Mouse (Mus musculus) c-Kit-negative CD71-positive TER-119-positive erythroid progenitor cells, embryonic 14.5 days (primary cell): ENCODE results near the gene Tmem104.

Source experiments
- DNase-seq: peaks from one replicate; pipeline ENCODE4 v3.0.0-alpha.2; 2013; ENCODE audit warnings: low read depth, low spot score

Gene Tmem104

GRCm38 (mm10) chr11:115229021-115229930 is 42.0 kb downstream of the Tmem104 start:
- no peak for DNase-seq

- DNase-seq: no peak
Observed at GRCm38 (mm10) chr11:115231168-115231915, 44.1 kb downstream of the Tmem104 start.

GRCm38 (mm10) chr11:115231924-115232323 is 44.6 kb downstream of the Tmem104 start:
- no peak for DNase-seq

- no peak for DNase-seq
Observed at GRCm38 (mm10) chr11:115232889-115233288, 45.6 kb downstream of the Tmem104 start.

DNA sequence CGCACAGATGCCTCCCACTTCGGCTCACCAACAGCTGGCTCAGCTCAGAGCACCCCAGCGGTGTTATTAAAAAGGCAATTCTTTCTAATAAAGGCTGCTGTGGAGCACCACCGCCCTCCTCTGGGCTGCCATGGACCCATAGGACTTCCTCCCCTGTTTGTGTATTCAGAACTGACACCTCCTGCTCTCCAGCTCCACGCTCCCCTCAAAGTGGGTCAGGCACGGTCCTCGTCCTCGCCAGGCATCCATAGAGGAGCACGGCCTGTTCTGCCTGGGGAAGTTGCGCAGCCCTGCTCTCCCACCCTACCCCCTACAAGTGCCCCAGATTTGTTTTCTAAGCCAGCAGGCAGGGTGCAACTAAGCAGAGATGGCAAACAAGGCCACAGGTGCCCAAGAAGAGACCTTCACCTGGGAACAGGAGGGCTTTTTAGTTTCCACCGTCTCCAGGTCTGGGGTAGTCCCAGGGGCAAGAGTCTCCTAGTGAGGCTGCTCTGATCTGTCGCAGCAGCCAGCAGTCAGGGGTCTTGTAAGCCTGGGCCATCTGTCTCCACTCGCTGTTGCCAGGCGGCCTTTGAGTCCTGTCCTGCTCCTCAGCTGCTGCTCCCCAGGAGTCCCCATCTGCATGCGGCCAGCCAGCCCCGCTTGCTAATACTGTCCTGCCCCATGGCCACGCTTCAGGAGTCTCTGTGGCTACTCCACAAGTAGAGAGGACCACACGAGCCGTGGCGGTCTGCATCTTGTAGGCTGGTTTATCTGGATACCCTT is 46.4 kb downstream of the Tmem104 start:
- no peak for DNase-seq

GRCm38 (mm10) chr11:115234320-115235044 is 47.2 kb downstream of the Tmem104 start:
- no peak for DNase-seq

DNA sequence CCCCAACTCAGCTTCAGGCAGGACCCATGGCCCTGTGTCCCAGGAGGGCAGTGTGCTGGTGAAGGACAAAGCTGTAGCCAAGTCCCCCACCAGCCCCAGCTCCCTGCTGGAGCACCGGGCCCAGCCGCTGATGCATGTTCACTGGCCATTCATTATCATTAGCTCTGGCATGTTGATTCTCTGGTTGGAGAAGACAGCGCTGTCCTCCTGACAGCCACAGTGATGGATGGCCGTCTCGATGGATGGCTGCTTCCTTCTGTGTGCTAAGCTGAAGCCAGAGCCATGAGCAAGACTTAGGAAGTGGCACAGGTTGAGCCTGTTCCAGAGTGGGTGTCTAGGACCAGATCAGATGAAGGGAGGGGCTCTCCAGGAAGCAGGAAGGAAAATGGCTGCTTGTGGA is 49.3 kb downstream of the Tmem104 start:
- DNase-seq: no peak

GRCm38 (mm10) chr11:115241402-115241801 is 54.1 kb downstream of the Tmem104 start:
- DNase-seq: no peak

GRCm38 (mm10) chr11:115242746-115243145 is 55.5 kb downstream of the Tmem104 start:
- no peak for DNase-seq

DNA sequence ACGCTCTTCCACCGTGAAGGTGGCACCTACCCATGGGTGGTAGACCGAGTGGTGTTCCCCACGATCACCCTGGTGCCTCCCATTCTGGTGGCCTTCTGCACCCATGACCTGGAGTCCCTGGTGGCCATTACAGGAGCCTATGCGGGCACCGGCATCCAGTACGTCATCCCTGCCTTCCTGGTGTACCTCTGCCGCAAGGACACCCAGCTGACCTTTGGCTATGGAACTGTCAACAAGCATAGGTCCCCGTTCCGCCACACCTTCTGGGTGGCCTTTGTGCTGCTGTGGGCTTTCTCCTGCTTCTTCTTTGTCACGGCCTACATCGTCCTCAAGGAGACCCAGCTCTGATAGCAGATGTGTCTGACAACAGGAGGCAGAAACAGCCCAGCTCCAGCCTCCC is 56.5 kb downstream of the Tmem104 start:
- DNase-seq: no peak

GRCm38 (mm10) chr11:115244840-115245239 is 57.6 kb downstream of the Tmem104 start:
- no peak for DNase-seq

- DNase-seq: no peak
Observed at GRCm38 (mm10) chr11:115246386-115246785, 59.1 kb downstream of the Tmem104 start.

GRCm38 (mm10) chr11:115247240-115247639 is 60.0 kb downstream of the Tmem104 start:
- no peak for DNase-seq

GRCm38 (mm10) chr11:115247945-115248344 is 60.7 kb downstream of the Tmem104 start:
- DNase-seq: no peak

DNA sequence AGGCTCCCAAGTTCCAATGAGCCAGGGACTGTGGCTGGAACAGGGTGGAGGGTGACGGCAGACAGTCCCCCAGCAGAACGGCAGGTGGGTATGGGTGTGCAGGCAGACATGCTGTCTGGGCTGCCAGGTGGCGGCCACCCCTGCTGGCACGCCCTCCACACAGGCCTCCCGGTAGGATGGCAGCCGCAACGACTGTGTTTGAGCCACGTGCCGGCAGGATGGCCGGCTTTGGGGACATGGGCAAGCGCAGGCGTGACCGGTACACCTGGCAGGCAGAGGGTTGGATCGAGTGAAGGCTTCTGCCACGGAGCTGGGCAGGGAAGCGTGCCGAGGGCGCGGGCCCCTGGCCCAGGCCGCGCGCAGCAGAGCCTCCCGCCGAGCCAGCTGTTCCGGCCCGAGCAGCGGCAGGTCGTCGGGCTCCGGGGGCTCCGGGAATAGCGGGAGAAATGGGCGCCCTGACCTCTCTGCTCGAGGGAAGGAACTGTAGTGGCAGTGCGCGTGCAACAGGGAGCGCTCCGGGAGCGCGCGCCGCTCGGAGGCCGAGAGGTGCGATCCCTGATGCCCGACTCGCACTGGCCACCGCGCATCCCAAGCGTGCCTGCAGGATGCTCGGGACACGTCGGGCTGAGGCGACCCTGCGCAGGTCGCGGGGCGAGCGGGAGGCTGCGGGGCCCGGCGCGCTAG is 62.6 kb downstream of the Tmem104 start:
- no peak for DNase-seq

DNA sequence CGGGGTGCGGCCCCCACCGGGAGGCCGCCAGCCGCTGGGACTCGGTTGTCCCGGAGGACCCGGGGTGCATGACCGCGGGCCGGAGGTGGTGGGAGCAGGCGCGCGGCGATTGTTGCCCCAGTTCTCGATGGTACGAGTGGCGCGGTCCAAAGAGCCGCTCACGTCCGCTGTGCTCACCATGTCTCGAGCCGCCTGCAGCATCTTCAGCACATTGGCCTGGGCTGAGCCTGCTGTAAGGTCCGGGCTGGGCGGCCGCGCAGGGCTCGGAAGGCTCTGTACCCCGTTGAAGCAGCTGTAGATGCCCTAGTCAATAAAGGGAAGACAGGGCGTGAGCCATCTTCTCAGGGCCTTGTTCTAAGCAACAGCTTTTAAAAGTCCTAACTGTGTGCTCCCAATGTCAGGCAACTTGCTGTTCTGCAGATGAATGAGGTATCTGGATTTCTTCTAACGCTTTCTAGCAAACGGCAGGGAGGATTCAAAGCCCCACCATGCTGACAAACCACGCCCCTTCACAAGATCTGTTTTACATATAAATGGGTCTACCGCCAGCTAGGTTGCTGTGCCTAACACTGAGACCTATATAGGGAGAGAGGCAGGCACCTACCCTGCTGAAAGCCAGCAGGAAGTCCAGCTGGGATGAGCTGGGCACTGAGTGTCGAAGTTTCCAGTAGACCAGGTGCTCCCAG is 63.3 kb downstream of the Tmem104 start:
- DNase-seq: no peak

GRCm38 (mm10) chr11:115251258-115251657 is 64.0 kb downstream of the Tmem104 start:
- DNase-seq: no peak

DNA sequence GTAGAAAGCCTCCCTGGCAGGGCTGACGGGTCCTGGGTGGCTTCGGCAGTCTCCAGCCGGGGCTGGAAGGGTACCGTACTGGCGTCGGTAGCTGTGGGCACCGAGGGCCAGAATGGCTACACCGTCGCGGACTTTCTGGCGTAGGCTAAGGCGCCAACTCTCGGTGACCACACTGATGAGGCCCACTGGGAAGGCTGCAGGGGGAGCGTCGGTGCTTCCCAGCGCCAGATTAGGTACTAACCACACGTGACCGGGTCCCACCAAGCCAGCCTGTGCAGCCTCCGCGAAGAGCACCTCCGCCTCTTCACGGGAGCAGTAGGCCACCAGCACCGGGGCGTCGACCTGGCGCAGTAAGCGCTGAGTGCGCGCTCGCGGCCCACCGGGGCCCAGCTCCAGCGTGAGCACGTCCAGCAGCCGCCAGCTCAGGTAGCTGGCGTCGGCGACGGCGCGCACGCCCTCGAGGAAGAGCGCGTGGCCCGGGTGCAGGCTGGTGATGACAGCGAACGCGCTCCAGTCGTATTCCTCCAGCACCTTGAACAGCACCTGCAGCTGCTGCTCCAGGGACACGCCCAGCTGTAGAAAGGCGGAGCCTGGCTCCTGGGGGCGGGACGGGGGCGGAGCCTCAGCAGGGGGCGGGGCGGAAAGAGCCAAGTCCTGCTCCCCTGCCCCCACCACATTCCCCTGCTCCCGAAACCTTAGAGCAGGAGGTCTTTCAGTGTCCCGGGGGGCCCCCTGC is 70.7 kb downstream of the Tmem104 start:
- DNase-seq: no peak

DNA sequence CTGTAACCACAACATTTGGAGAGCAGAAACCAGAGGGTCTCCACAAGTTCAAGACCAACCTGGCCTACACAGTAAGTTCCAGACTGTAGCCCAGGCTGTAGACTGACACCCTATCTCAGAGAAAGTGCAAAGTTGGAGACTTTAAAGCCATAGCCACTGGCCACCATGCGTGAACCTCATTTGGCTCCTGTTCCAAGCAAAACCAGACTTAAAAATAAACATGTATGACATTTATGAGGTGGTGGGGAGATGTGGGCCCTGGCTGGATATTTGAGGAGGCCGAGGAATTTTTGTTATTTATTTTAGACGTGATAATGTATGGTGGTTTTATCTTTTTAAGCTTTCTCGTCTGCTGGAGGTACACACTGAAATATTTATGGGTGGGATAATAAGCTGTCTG is 71.8 kb downstream of the Tmem104 start:
- DNase-seq: no peak
